Mouse (Mus musculus) embryonic facial prominence, embryonic 11.5 days (tissue): Measurements from ENCODE around the gene Fgf18. TPM values are rescaled to one million over a fixed set of nuclear protein-coding genes. Genes with fewer than 3 reads are reported as not detected.

Source experiments
- ATAC-seq: fragments of 200-750 bp; cut with Nextera tagmentation; replicated peaks from 2 replicates; pipeline ENCODE4 v1.8.0; 2017; ENCODE audit warnings: low read depth; ENCODE audit not compliant: insufficient number of reproducible peaks, low FRiP score, low TSS enrichment
- DNase-seq: peaks from one replicate; pipeline ENCODE4 v3.0.0-alpha.2; 2015; ENCODE audit warnings: low spot score
- H3K27ac ChIP-seq: fragments of 300-500 bp; sonication (generic); replicated peaks from 2 replicates; pipeline ENCODE4 v1.5.1; 2014; ENCODE audit warnings: mild to moderate bottlenecking, low read depth, low read length, control low read depth
- H3K27me3 ChIP-seq: fragments of 300-500 bp; sonication (generic); 2 replicates; pipeline ENCODE4 v1.6.1; 2014; ENCODE audit warnings: mild to moderate bottlenecking, low read length, moderate library complexity, mixed read lengths; ENCODE audit not compliant: control insufficient read depth, insufficient read depth
- H3K36me3 ChIP-seq: fragments of 300-500 bp; sonication (generic); replicated peaks from 2 replicates; pipeline ENCODE4 v1.6.1; 2014; ENCODE audit warnings: low read depth, mild to moderate bottlenecking, low read length, moderate library complexity, mixed read lengths; ENCODE audit not compliant: control insufficient read depth, insufficient read depth
- H3K4me1 ChIP-seq: fragments of 300-500 bp; sonication (generic); 2 replicates; pipeline ENCODE4 v1.6.1; 2014; ENCODE audit warnings: low read length, mixed read lengths; ENCODE audit not compliant: control insufficient read depth, insufficient read depth
- H3K4me2 ChIP-seq: fragments of 300-500 bp; sonication (generic); 2 replicates; pipeline ENCODE4 v1.6.1; 2014; ENCODE audit warnings: low read depth, mild to moderate bottlenecking, control low read depth, low read length, moderate library complexity
- H3K4me3 ChIP-seq: fragments of 300-500 bp; sonication (generic); 2 replicates; pipeline ENCODE4 v1.5.1; 2014; ENCODE audit warnings: low read depth, low read length, control low read depth
- H3K9ac ChIP-seq: fragments of 300-500 bp; sonication (generic); replicated peaks from 2 replicates; pipeline ENCODE4 v1.6.1; 2014; ENCODE audit warnings: mild to moderate bottlenecking, control low read depth, low read length
- H3K9me3 ChIP-seq: fragments of 300-500 bp; sonication (generic); replicated peaks from 2 replicates; pipeline ENCODE4 v1.6.1; 2016; ENCODE audit warnings: mild to moderate bottlenecking, low read length, inconsistent platforms, mixed read lengths; ENCODE audit not compliant: control insufficient read depth
- WGBS: fragments of 180-500 bp; shearing (Covaris S2); extraction: QIAGEN DNeasy Blood & Tissue Kit; methylation state at CpG from one replicate; pipeline ENCODE4 v1.1.7; 2014; 5-methylcytosine and 5-hydroxymethylcytosine counted together
- polyA plus RNA-seq: library from polyadenylated mRNA; unstranded; fragments of >200 nt; fragmentation: Nextera tagmentation; extraction: Ambion mirVana; gene quantifications from 2 replicates; pipeline ENCODE4 v1.2.1, GENCODE M21; 2014

Gene Fgf18
- polyA plus RNA-seq, 1 experiment from 2014 or later = 4.0 TPM

GRCm38 (mm10) chr11:33157453-33158196 lies 10.4 kb upstream of the Fgf18 start:
- DNase-seq = no peak
- H3K9me3 ChIP-seq = no peaks in the 10 kb centered on the region
- H3K27ac ChIP-seq = no peak overlapping the region
- WGBS = 79% methylated on average over 2 of the region's 2 CpGs
- peaks cover 15% of the 10 kb centered on the region for H3K36me3 ChIP-seq
- ATAC-seq = no peak
- no peak overlapping the region for H3K4me3 ChIP-seq
- no peaks in the 10 kb centered on the region for H3K27me3 ChIP-seq
- H3K9ac ChIP-seq = no peak overlapping the region
- no peaks in the 10 kb centered on the region for H3K4me1 ChIP-seq
- no peak overlapping the region for H3K4me2 ChIP-seq

- Histone ChIP-seq H3K27ac (no peak overlapping the region), H3K9ac (no peak overlapping the region), H3K4me3 (no peak overlapping the region), H3K27me3 (no peaks in the 10 kb centered on the region), H3K4me1 (no peaks in the 10 kb centered on the region), H3K9me3 (no peaks in the 10 kb centered on the region), H3K36me3 (peaks cover 15% of the 10 kb centered on the region), H3K4me2 (no peak overlapping the region)
- no peak for ATAC-seq
- DNase-seq = no peak
- 86% methylated on average over 4 of the region's 4 CpGs for WGBS
Observed at GRCm38 (mm10) chr11:33156436-33157015, 9.3 kb upstream of the Fgf18 start.

GRCm38 (mm10) chr11:33154459-33154858 lies 7.3 kb upstream of the Fgf18 start:
- no peak for DNase-seq
- Histone ChIP-seq H3K4me2 (no peak overlapping the region), H3K9ac (no peak overlapping the region), H3K4me1 (no peaks in the 10 kb centered on the region), H3K27ac (no peak overlapping the region), H3K36me3 (peaks cover 10% of the 10 kb centered on the region), H3K4me3 (no peak overlapping the region), H3K9me3 (no peaks in the 10 kb centered on the region), H3K27me3 (no peaks in the 10 kb centered on the region)
- ATAC-seq = no peak
- WGBS = 89% methylated on average over 3 of the region's 3 CpGs

- H3K4me3 ChIP-seq = no peak overlapping the region
- H3K27me3 ChIP-seq = no peaks in the 10 kb centered on the region
- H3K36me3 ChIP-seq = peaks cover 9% of the 10 kb centered on the region
- 89% methylated on average over 1 of the region's 1 CpGs for WGBS
- no peak overlapping the region for H3K4me2 ChIP-seq
- no peak overlapping the region for H3K27ac ChIP-seq
- ATAC-seq (no peak), DNase-seq (no peak)
- H3K9ac ChIP-seq = no peak overlapping the region
- H3K9me3 ChIP-seq = no peaks in the 10 kb centered on the region
- H3K4me1 ChIP-seq = no peaks in the 10 kb centered on the region
Observed at GRCm38 (mm10) chr11:33152997-33153396, 5.8 kb upstream of the Fgf18 start.

GRCm38 (mm10) chr11:33151780-33152145 lies 4.6 kb upstream of the Fgf18 start:
- Histone ChIP-seq H3K9me3 (no peaks in the 10 kb centered on the region), H3K4me3 (no peak overlapping the region), H3K27me3 (peaks cover 5% of the 10 kb centered on the region), H3K36me3 (peaks cover 9% of the 10 kb centered on the region), H3K4me1 (peaks cover 7% of the 10 kb centered on the region; the same call in 1 of the 2 replicates), H3K9ac (no peak overlapping the region), H3K4me2 (no peak overlapping the region), H3K27ac (no peak overlapping the region)
- ATAC-seq = no peak
- 81% methylated on average over 4 of the region's 4 CpGs for WGBS
- DNase-seq = no peak

GRCm38 (mm10) chr11:33151128-33151779 lies 4.1 kb upstream of the Fgf18 start:
- ATAC-seq = no peak
- DNase-seq = no peak
- no peak overlapping the region for H3K4me3 ChIP-seq
- H3K9me3 ChIP-seq = no peaks in the 10 kb centered on the region
- no peak overlapping the region for H3K9ac ChIP-seq
- H3K4me2 ChIP-seq = no peak overlapping the region
- no peak overlapping the region for H3K27ac ChIP-seq
- WGBS = 73% methylated on average over 3 of the region's 3 CpGs
- H3K4me1 ChIP-seq = peaks cover 10% of the 10 kb centered on the region; the same call in 1 of the 2 replicates
- H3K27me3 ChIP-seq = peaks cover 8% of the 10 kb centered on the region
- peaks cover 5% of the 10 kb centered on the region for H3K36me3 ChIP-seq

- no peaks in the 10 kb centered on the region for H3K9me3 ChIP-seq
- no peak overlapping the region for H3K9ac ChIP-seq
- ATAC-seq (no peak), DNase-seq (no peak)
- H3K27me3 ChIP-seq = peaks cover 12% of the 10 kb centered on the region
- H3K36me3 ChIP-seq = peaks cover 4% of the 10 kb centered on the region
- no peak overlapping the region for H3K4me2 ChIP-seq
- no peak overlapping the region for H3K27ac ChIP-seq
- H3K4me1 ChIP-seq = peaks cover 14% of the 10 kb centered on the region; the same call in 1 of the 2 replicates
- no peak overlapping the region for H3K4me3 ChIP-seq
Observed at GRCm38 (mm10) chr11:33150364-33150763, 3.2 kb upstream of the Fgf18 start.

- no peak; the same call in 1 of the 2 replicates for ATAC-seq
- Histone ChIP-seq H3K4me3 (no peak overlapping the region), H3K36me3 (peaks cover 4% of the 10 kb centered on the region), H3K4me2 (no peak overlapping the region), H3K27me3 (peaks cover 12% of the 10 kb centered on the region), H3K9me3 (no peaks in the 10 kb centered on the region), H3K27ac (no peak overlapping the region), H3K9ac (no peak overlapping the region), H3K4me1 (peaks cover 16% of the 10 kb centered on the region; the same call in 1 of the 2 replicates)
- DNase-seq = peak; percentile 19
Observed at GRCm38 (mm10) chr11:33149453-33149852, 2.3 kb upstream of the Fgf18 start.
